Comparison of ENCODE assay signal across 14 mouse cellular contexts in the genomic region with DNA sequence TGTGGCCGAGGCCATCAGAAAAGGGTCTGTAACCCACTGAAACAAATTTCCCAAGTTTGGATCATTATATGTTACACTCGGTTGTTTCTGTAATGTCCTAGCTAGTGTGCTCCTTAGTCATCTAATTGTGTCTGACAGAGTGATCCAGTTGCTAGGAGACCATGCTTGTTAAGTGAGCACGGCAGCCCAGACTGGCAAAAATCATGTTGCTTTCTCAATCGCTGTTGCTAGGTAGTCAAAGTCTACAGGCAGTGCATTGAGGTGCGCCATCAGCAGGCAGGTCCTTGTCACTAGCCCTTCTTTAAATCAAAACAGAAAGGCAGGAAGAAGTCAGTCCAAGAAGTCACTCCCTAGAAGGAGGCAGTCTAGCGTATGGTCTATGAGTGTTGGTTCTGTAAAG. TPM values are rescaled to one million over a fixed set of nuclear protein-coding genes. Genes with fewer than 3 reads are reported as not detected.
DNase-seq lines count a peak whose midpoint lies in the region; ATAC-seq lines count a peak whose summit lies in the region.
"Had no signal": no experiment of that assay in that cellular context is flagged by ENCODE, and none has a peak within 500 bp of the region (broad histone marks: within the 10 kb centered on the region; RNA-seq: fewer than 3 reads in every experiment).

No protein-coding gene starts in this region.

- DNase-seq in embryo, embryonic 10.5 days (ENCODE audit: low spot score) = peak; percentile 13
- DNase-seq in embryo, embryonic 9.5 days (ENCODE audit: extremely low spot score) = no peak
- peak; percentile 41 for DNase-seq in left cerebral cortex, adult 11 months (ENCODE audit: low spot score)
- DNase-seq in left cerebral cortex, adult 18-20 months (ENCODE audit: low spot score in 2 of 2) = no peak
- DNase-seq in brain, embryonic 18.5 days (ENCODE audit: low read depth, low spot score) = peak; percentile 49
- DNase-seq in limb, embryonic 10.5 days (ENCODE audit: low spot score) = no peak
- no peak for DNase-seq in kidney, postnatal 14 days
- DNase-seq: cerebellum, adult 2 months; lung, embryonic 14.5 days had no signal

- 33% methylated on average over 6 of the region's 6 CpGs for WGBS in midbrain, embryonic 15.5 days
- 86% methylated on average over 6 of the region's 6 CpGs for WGBS in limb, embryonic 10.5 days

- H3K9me3 ChIP-seq in midbrain, embryonic 15.5 days = no peaks in the 10 kb centered on the region
- no peaks in the 10 kb centered on the region for H3K9me3 ChIP-seq in limb, embryonic 10.5 days (replicated peaks)
- H3K9me3 ChIP-seq: embryonic facial prominence, embryonic 12.5 days; forebrain, embryonic 13.5 days had no signal

- H3K4me2 ChIP-seq in midbrain, embryonic 15.5 days = no peak overlapping the region
- H3K4me2 ChIP-seq: embryonic facial prominence, embryonic 12.5 days; forebrain, embryonic 13.5 days; lung, embryonic 14.5 days had no signal

- H3K36me3 ChIP-seq in midbrain, embryonic 15.5 days (replicated peaks) = 0 out of 2 replicates have a peak, but pooled peaks cover 5% of the 10 kb centered on the region
- no peaks in the 10 kb centered on the region for H3K36me3 ChIP-seq in limb, embryonic 10.5 days
- H3K36me3 ChIP-seq: embryonic facial prominence, embryonic 12.5 days had no signal

- no peak overlapping the region for H3K9ac ChIP-seq in midbrain, embryonic 15.5 days
- H3K9ac ChIP-seq: embryonic facial prominence, embryonic 12.5 days; forebrain, embryonic 13.5 days; lung, embryonic 14.5 days had no signal

- H3K4me1 ChIP-seq in midbrain, embryonic 15.5 days = peaks cover 7% of the 10 kb centered on the region
- 0 out of 2 replicates have a peak, but pooled peaks cover 2% of the 10 kb centered on the region for H3K4me1 ChIP-seq in limb, embryonic 10.5 days
- H3K4me1 ChIP-seq: embryonic facial prominence, embryonic 12.5 days; forebrain, embryonic 13.5 days had no signal

- peak; percentile 88 for ATAC-seq in midbrain, embryonic 15.5 days (replicated peaks)
- ATAC-seq: forebrain, embryonic 13.5 days; intestine, embryonic 16.5 days had no signal

- no peaks in the 10 kb centered on the region for H3K27me3 ChIP-seq in midbrain, embryonic 15.5 days (replicated peaks)
- H3K27me3 ChIP-seq in limb, embryonic 10.5 days (ENCODE audit: low read depth, poor library complexity, severe bottlenecking) = no peaks in the 10 kb centered on the region
- H3K27me3 ChIP-seq: embryonic facial prominence, embryonic 12.5 days; forebrain, embryonic 13.5 days had no signal

- no peak overlapping the region for H3K4me3 ChIP-seq in midbrain, embryonic 15.5 days
- H3K4me3 ChIP-seq in limb, embryonic 10.5 days = no peak overlapping the region
- H3K4me3 ChIP-seq: embryonic facial prominence, embryonic 12.5 days; forebrain, embryonic 13.5 days had no signal

- peak overlapping the region; percentile 29; the same call in 1 of the 2 replicates for H3K27ac ChIP-seq in midbrain, embryonic 15.5 days
- no peak overlapping the region for H3K27ac ChIP-seq in limb, embryonic 10.5 days
- H3K27ac ChIP-seq: embryonic facial prominence, embryonic 12.5 days; forebrain, embryonic 13.5 days had no signal

RNA-seq across cellular contexts. Expression of a gene that starts 39.6 kb away (rescaled TPM):
- total RNA-seq in left cerebral cortex, adult 18-20 months (2021) = 100 to 1,000 TPM; 368 to 442 TPM
- polyA plus RNA-seq in midbrain, embryonic 15.5 days (2015; fragmentation: Nextera tagmentation; extraction: Ambion mirVana) = 112 and 128 TPM in 2 replicates
- polyA plus RNA-seq in limb, embryonic 10.5 days (2016; fragmentation: Nextera tagmentation; extraction: Ambion mirVana) = 0.30 and 0.40 TPM in 2 replicates
- total RNA-seq: megakaryocyte progenitor cell, adult 5-6 weeks had no signal

Comparison
In these comparisons a context has a peak if more than half of its experiments do, and no peak if none do; other contexts are left out.
1. DNase-seq: peak in embryo, embryonic 10.5 days (single experiment), left cerebral cortex, adult 11 months (single experiment) and brain, embryonic 18.5 days (single experiment); none in embryo, embryonic 9.5 days (single experiment), left cerebral cortex, adult 18-20 months (0 of 2), limb, embryonic 10.5 days (single experiment) and kidney, postnatal 14 days (single experiment).
2. RNA of a gene that starts 39.6 kb away (polyA plus RNA-seq): 112 to 128 TPM in midbrain, embryonic 15.5 days; 0.30 to 0.40 TPM in limb, embryonic 10.5 days; every median in the first group is over 10 times any median in the second.